Mouse (Mus musculus) neural tube, embryonic 14.5 days (tissue): ENCODE results near the gene Rorc. TPM values are rescaled to one million over a fixed set of nuclear protein-coding genes. Genes with fewer than 3 reads are reported as not detected.

ENCODE experiments used
- ATAC-seq: fragments of 200-750 bp; cut with Nextera tagmentation; 2 replicates; pipeline ENCODE4 v1.8.0; 2017; ENCODE audit warnings: low read depth, mild to moderate bottlenecking, moderate TSS enrichment, moderate library complexity
- H3K27ac ChIP-seq: fragments of 300-500 bp; sonication (generic); 2 replicates; pipeline ENCODE4 v1.5.1; 2014; ENCODE audit warnings: low read depth, mild to moderate bottlenecking, control low read depth, low read length, moderate library complexity, mixed read lengths
- H3K27me3 ChIP-seq: fragments of 300-500 bp; sonication (generic); 2 replicates; pipeline ENCODE4 v1.6.1; 2014; ENCODE audit warnings: low read length; ENCODE audit not compliant: control insufficient read depth, insufficient read depth
- H3K36me3 ChIP-seq: fragments of 300-500 bp; sonication (generic); 2 replicates; pipeline ENCODE4 v1.6.1; 2014; ENCODE audit warnings: low read length, mixed read lengths; ENCODE audit not compliant: control insufficient read depth, insufficient read depth
- H3K4me1 ChIP-seq: fragments of 300-500 bp; sonication (generic); 2 replicates; pipeline ENCODE4 v1.6.1; 2014; ENCODE audit warnings: low read length; ENCODE audit not compliant: control insufficient read depth, insufficient read depth
- H3K4me2 ChIP-seq: fragments of 300-500 bp; sonication (generic); 2 replicates; pipeline ENCODE4 v1.6.1; 2014; ENCODE audit warnings: mild to moderate bottlenecking, low read depth, low read length, control low read depth
- H3K4me3 ChIP-seq: fragments of 300-500 bp; sonication (generic); 2 replicates; pipeline ENCODE4 v1.5.1; 2014; ENCODE audit warnings: low read depth, low read length, control low read depth, mixed read lengths
- H3K9ac ChIP-seq: fragments of 300-500 bp; sonication (generic); replicated peaks from 2 replicates; pipeline ENCODE4 v1.6.1; 2014; ENCODE audit warnings: low read depth, mild to moderate bottlenecking, control low read depth, low read length, mixed read lengths
- H3K9me3 ChIP-seq: fragments of 300-500 bp; sonication (generic); 2 replicates; pipeline ENCODE4 v1.6.1; 2016; ENCODE audit warnings: low read length; ENCODE audit not compliant: control insufficient read depth
- WGBS: fragments of 180-500 bp; shearing (Covaris S2); extraction: QIAGEN DNeasy Blood & Tissue Kit; methylation state at CpG from one replicate; pipeline ENCODE4 v1.1.7; 2014; 5-methylcytosine and 5-hydroxymethylcytosine counted together
- polyA plus RNA-seq: library from polyadenylated mRNA; unstranded; fragments of >200 nt; fragmentation: Nextera tagmentation; extraction: Ambion mirVana; gene quantifications from 2 replicates; pipeline ENCODE4 v1.2.1, GENCODE M21; 2014

Gene Rorc
- polyA plus RNA-seq, 1 experiment from 2014 or later, result 0.24 TPM

GRCm38 (mm10) chr3:94383476-94383875 is 10.9 kb downstream of the Rorc start:
- Histone ChIP-seq H3K27ac (no peak overlapping the region), H3K9me3 (no peaks in the 10 kb centered on the region), H3K36me3 (no peaks in the 10 kb centered on the region), H3K27me3 (no peaks in the 10 kb centered on the region), H3K4me3 (no peak overlapping the region), H3K4me1 (no peaks in the 10 kb centered on the region), H3K4me2 (no peak overlapping the region), H3K9ac (no peak overlapping the region)
- no peak for ATAC-seq
- WGBS, result 62% methylated on average over 3 of the region's 3 CpGs

- H3K36me3 ChIP-seq, result no peaks in the 10 kb centered on the region
- H3K4me3 ChIP-seq, result no peak overlapping the region
- H3K4me1 ChIP-seq, result no peaks in the 10 kb centered on the region
- H3K4me2 ChIP-seq, result no peak overlapping the region
- ATAC-seq, result no peak
- 38% methylated on average over 4 of the region's 4 CpGs for WGBS
- H3K9me3 ChIP-seq, result no peaks in the 10 kb centered on the region
- no peaks in the 10 kb centered on the region for H3K27me3 ChIP-seq
- H3K9ac ChIP-seq, result no peak overlapping the region
- no peak overlapping the region for H3K27ac ChIP-seq
Observed at GRCm38 (mm10) chr3:94386671-94387070, 14.1 kb downstream of the Rorc start.

- ATAC-seq, result no peak
- no peaks in the 10 kb centered on the region for H3K27me3 ChIP-seq
- no peak overlapping the region for H3K4me3 ChIP-seq
- no peaks in the 10 kb centered on the region for H3K4me1 ChIP-seq
- no peaks in the 10 kb centered on the region for H3K36me3 ChIP-seq
- H3K27ac ChIP-seq, result no peak overlapping the region
- H3K4me2 ChIP-seq, result no peak overlapping the region
- H3K9ac ChIP-seq, result no peak overlapping the region
- WGBS, result 88% methylated on average over 10 of the region's 10 CpGs
- no peaks in the 10 kb centered on the region for H3K9me3 ChIP-seq
Observed at GRCm38 (mm10) chr3:94387391-94387790, 14.8 kb downstream of the Rorc start.

GRCm38 (mm10) chr3:94388047-94388446 is 15.5 kb downstream of the Rorc start:
- Histone ChIP-seq H3K9ac (no peak overlapping the region), H3K4me1 (no peaks in the 10 kb centered on the region), H3K27me3 (no peaks in the 10 kb centered on the region), H3K9me3 (no peaks in the 10 kb centered on the region), H3K36me3 (no peaks in the 10 kb centered on the region), H3K27ac (no peak overlapping the region), H3K4me2 (no peak overlapping the region), H3K4me3 (no peak overlapping the region)
- 83% methylated on average over 5 of the region's 5 CpGs for WGBS
- ATAC-seq, result no peak

GRCm38 (mm10) chr3:94389420-94389819 is 16.8 kb downstream of the Rorc start:
- Histone ChIP-seq H3K4me3 (no peak overlapping the region), H3K27ac (no peak overlapping the region), H3K4me1 (peaks cover 3% of the 10 kb centered on the region; the same call in 1 of the 2 replicates), H3K27me3 (no peaks in the 10 kb centered on the region), H3K9me3 (no peaks in the 10 kb centered on the region), H3K4me2 (no peak overlapping the region), H3K9ac (no peak overlapping the region), H3K36me3 (no peaks in the 10 kb centered on the region)
- no peak for ATAC-seq
- 97% methylated on average over 16 of the region's 16 CpGs for WGBS

- Histone ChIP-seq H3K4me2 (no peak overlapping the region), H3K9me3 (no peaks in the 10 kb centered on the region), H3K4me3 (no peak overlapping the region), H3K9ac (no peak overlapping the region), H3K27ac (no peak overlapping the region), H3K4me1 (peaks cover 3% of the 10 kb centered on the region; the same call in 1 of the 2 replicates), H3K36me3 (no peaks in the 10 kb centered on the region), H3K27me3 (no peaks in the 10 kb centered on the region)
- WGBS, result 84% methylated on average over 5 of the region's 5 CpGs
- no peak for ATAC-seq
Observed at GRCm38 (mm10) chr3:94391001-94391400, 18.4 kb downstream of the Rorc start.

- no peaks in the 10 kb centered on the region for H3K9me3 ChIP-seq
- no peak overlapping the region for H3K4me3 ChIP-seq
- no peak overlapping the region for H3K9ac ChIP-seq
- H3K36me3 ChIP-seq, result no peaks in the 10 kb centered on the region
- H3K27ac ChIP-seq, result no peak overlapping the region
- WGBS, result 87% methylated on average over 2 of the region's 2 CpGs
- no peak overlapping the region for H3K4me2 ChIP-seq
- H3K27me3 ChIP-seq, result no peaks in the 10 kb centered on the region
- peaks cover 3% of the 10 kb centered on the region; the same call in 1 of the 2 replicates for H3K4me1 ChIP-seq
- no peak for ATAC-seq
Observed at GRCm38 (mm10) chr3:94392128-94392527, 19.5 kb downstream of the Rorc start.

- H3K9me3 ChIP-seq, result no peaks in the 10 kb centered on the region
- H3K9ac ChIP-seq, result no peak overlapping the region
- ATAC-seq, result peak; percentile 66
- no peak overlapping the region for H3K4me2 ChIP-seq
- no peaks in the 10 kb centered on the region for H3K27me3 ChIP-seq
- no peaks in the 10 kb centered on the region for H3K36me3 ChIP-seq
- no peak overlapping the region for H3K4me3 ChIP-seq
- H3K4me1 ChIP-seq, result peaks cover 3% of the 10 kb centered on the region; the same call in 1 of the 2 replicates
- 41% methylated on average over 4 of the region's 4 CpGs for WGBS
- H3K27ac ChIP-seq, result no peak overlapping the region
Observed at GRCm38 (mm10) chr3:94393049-94393448, 20.5 kb downstream of the Rorc start.

GRCm38 (mm10) chr3:94396336-94396735 is 23.7 kb downstream of the Rorc start:
- H3K27me3 ChIP-seq, result no peaks in the 10 kb centered on the region
- H3K4me1 ChIP-seq, result peaks cover 3% of the 10 kb centered on the region; the same call in 1 of the 2 replicates
- 82% methylated on average over 1 of the region's 1 CpGs for WGBS
- ATAC-seq, result no peak
- H3K9ac ChIP-seq, result no peak overlapping the region
- no peak overlapping the region for H3K4me3 ChIP-seq
- H3K36me3 ChIP-seq, result no peaks in the 10 kb centered on the region
- H3K9me3 ChIP-seq, result no peaks in the 10 kb centered on the region
- H3K4me2 ChIP-seq, result no peak overlapping the region
- H3K27ac ChIP-seq, result no peak overlapping the region
